Mouse (Mus musculus): ENCODE measurements around the gene Smim13. TPM values are rescaled to one million over a fixed set of nuclear protein-coding genes. Genes with fewer than 3 reads are reported as not detected.

Gene Smim13
- polyA plus RNA-seq, 1 experiment from 2014 or later, result 16.2 TPM

Other genes with a start within 250 kb of the Smim13 start
- gene Pak1ip1, start 248.8 kb upstream of the Smim13 start, polyA plus RNA-seq (2015; fragmentation: Nextera tagmentation; extraction: Ambion mirVana), result 56.2 and 58.7 TPM in 2 replicates
- 192 and 201 TPM in 2 replicates for gene Tmem14c, start 233.6 kb upstream of the Smim13 start, polyA plus RNA-seq (2015; fragmentation: Nextera tagmentation; extraction: Ambion mirVana)
- gene Mak, start 170.1 kb upstream of the Smim13 start, polyA plus RNA-seq (2015; fragmentation: Nextera tagmentation; extraction: Ambion mirVana), result 1.7 and 3.8 TPM in 2 replicates
- 0.14 TPM in 1 of 2 replicates, not detected in the other for gene Gcm2, start 138.8 kb upstream of the Smim13 start, polyA plus RNA-seq (2015; fragmentation: Nextera tagmentation; extraction: Ambion mirVana)
- not detected in 2 replicates for gene Sycp2l, start 135.5 kb upstream of the Smim13 start, polyA plus RNA-seq (2015; fragmentation: Nextera tagmentation; extraction: Ambion mirVana)
- gene Elovl2, start 29.4 kb upstream of the Smim13 start, polyA plus RNA-seq (2015; fragmentation: Nextera tagmentation; extraction: Ambion mirVana), result 3.0 and 4.1 TPM in 2 replicates
- gene Gm17364, start 24.1 kb downstream of the Smim13 start, polyA plus RNA-seq (2015; fragmentation: Nextera tagmentation; extraction: Ambion mirVana), result not detected in 2 replicates
- gene Nedd9, start 237.5 kb downstream of the Smim13 start, polyA plus RNA-seq (2015; fragmentation: Nextera tagmentation; extraction: Ambion mirVana), result 32.3 and 32.5 TPM in 2 replicates